Mouse (Mus musculus): ENCODE results near the gene Lmo2. TPM values are rescaled to one million over a fixed set of nuclear protein-coding genes. Genes with fewer than 3 reads are reported as not detected.

Gene Lmo2
- polyA plus RNA-seq, 1 experiment = 141 TPM

GRCm38 (mm10) chr2:103927610-103928145, 30.1 kb upstream of the Lmo2 start:
- no peaks in the 10 kb centered on the region for H3K27me3 ChIP-seq (ENCODE audit: control insufficient read depth)
- H3K36me3 ChIP-seq (ENCODE audit: control insufficient read depth) = peaks cover 9% of the 10 kb centered on the region
- H3K9me3 ChIP-seq (ENCODE audit: control insufficient read depth, low read length) = no peaks in the 10 kb centered on the region
- peaks cover 75% of the 10 kb centered on the region for H3K4me1 ChIP-seq (ENCODE audit: control insufficient read depth)
- TF ChIP-seq GATA1 (IDR thresholded peaks at IDR 0.05; ENCODE audit: low read length) (no peak), TAL1 (IDR thresholded peaks at IDR 0.05; ENCODE audit: low read length) (no peak)
- no peak overlapping the region for H3K4me3 ChIP-seq (replicated peaks)

GRCm38 (mm10) chr2:103930306-103931019, 27.3 kb upstream of the Lmo2 start:
- Histone ChIP-seq H3K27me3 (ENCODE audit: control insufficient read depth) (no peaks in the 10 kb centered on the region), H3K9me3 (ENCODE audit: control insufficient read depth, low read length) (no peaks in the 10 kb centered on the region), H3K4me3 (replicated peaks) (no peak overlapping the region), H3K4me1 (ENCODE audit: control insufficient read depth) (peaks cover 81% of the 10 kb centered on the region), H3K36me3 (ENCODE audit: control insufficient read depth) (peaks cover 6% of the 10 kb centered on the region)
- no peak for TF ChIP-seq GATA1 (IDR thresholded peaks at IDR 0.05; ENCODE audit: low read length)
- TF ChIP-seq TAL1 (IDR thresholded peaks at IDR 0.05; ENCODE audit: low read length) = no peak

- TF ChIP-seq TAL1 (IDR thresholded peaks at IDR 0.05; ENCODE audit: low read length) = no peak
- no peaks in the 10 kb centered on the region for H3K9me3 ChIP-seq (ENCODE audit: control insufficient read depth, low read length)
- H3K27me3 ChIP-seq (ENCODE audit: control insufficient read depth) = no peaks in the 10 kb centered on the region
- peak overlapping the region; percentile 25 for H3K4me3 ChIP-seq (replicated peaks)
- peaks cover 6% of the 10 kb centered on the region for H3K36me3 ChIP-seq (ENCODE audit: control insufficient read depth)
- H3K4me1 ChIP-seq (ENCODE audit: control insufficient read depth) = peaks cover 75% of the 10 kb centered on the region
Observed at GRCm38 (mm10) chr2:103931511-103931911, 26.3 kb upstream of the Lmo2 start.

GRCm38 (mm10) chr2:103932025-103932424, 25.8 kb upstream of the Lmo2 start:
- H3K9me3 ChIP-seq (ENCODE audit: control insufficient read depth, low read length) = no peaks in the 10 kb centered on the region
- TF ChIP-seq GATA1 (IDR thresholded peaks at IDR 0.05; ENCODE audit: low read length) = no peak
- no peak for TF ChIP-seq TAL1 (IDR thresholded peaks at IDR 0.05; ENCODE audit: low read length)
- peaks cover 74% of the 10 kb centered on the region for H3K4me1 ChIP-seq (ENCODE audit: control insufficient read depth)
- peaks cover 6% of the 10 kb centered on the region for H3K36me3 ChIP-seq (ENCODE audit: control insufficient read depth)
- no peaks in the 10 kb centered on the region for H3K27me3 ChIP-seq (ENCODE audit: control insufficient read depth)
- peak overlapping the region; percentile 25 for H3K4me3 ChIP-seq (replicated peaks)

- H3K9me3 ChIP-seq (ENCODE audit: control insufficient read depth, low read length) = no peaks in the 10 kb centered on the region
- H3K36me3 ChIP-seq (ENCODE audit: control insufficient read depth) = peaks cover 4% of the 10 kb centered on the region
- TF ChIP-seq GATA1 (IDR thresholded peaks at IDR 0.05; ENCODE audit: low read length) = no peak
- no peak for TF ChIP-seq TAL1 (IDR thresholded peaks at IDR 0.05; ENCODE audit: low read length)
- H3K4me1 ChIP-seq (ENCODE audit: control insufficient read depth) = peaks cover 69% of the 10 kb centered on the region
- H3K4me3 ChIP-seq (replicated peaks) = peak overlapping the region; percentile 23
- no peaks in the 10 kb centered on the region for H3K27me3 ChIP-seq (ENCODE audit: control insufficient read depth)
Observed at GRCm38 (mm10) chr2:103932480-103932879, 25.3 kb upstream of the Lmo2 start.

GRCm38 (mm10) chr2:103934270-103934669, 23.5 kb upstream of the Lmo2 start:
- H3K9me3 ChIP-seq (ENCODE audit: control insufficient read depth, low read length) = no peaks in the 10 kb centered on the region
- no peak overlapping the region for H3K4me3 ChIP-seq (replicated peaks)
- TF ChIP-seq GATA1 (IDR thresholded peaks at IDR 0.05; ENCODE audit: low read length) (no peak), TAL1 (IDR thresholded peaks at IDR 0.05; ENCODE audit: low read length) (no peak)
- no peaks in the 10 kb centered on the region for H3K36me3 ChIP-seq (ENCODE audit: control insufficient read depth)
- H3K4me1 ChIP-seq (ENCODE audit: control insufficient read depth) = peaks cover 64% of the 10 kb centered on the region
- no peaks in the 10 kb centered on the region for H3K27me3 ChIP-seq (ENCODE audit: control insufficient read depth)

GRCm38 (mm10) chr2:103934670-103935069, 23.1 kb upstream of the Lmo2 start:
- peaks cover 65% of the 10 kb centered on the region for H3K4me1 ChIP-seq (ENCODE audit: control insufficient read depth)
- H3K27me3 ChIP-seq (ENCODE audit: control insufficient read depth) = no peaks in the 10 kb centered on the region
- H3K36me3 ChIP-seq (ENCODE audit: control insufficient read depth) = no peaks in the 10 kb centered on the region
- TF ChIP-seq TAL1 (IDR thresholded peaks at IDR 0.05; ENCODE audit: low read length) (no peak), GATA1 (IDR thresholded peaks at IDR 0.05; ENCODE audit: low read length) (no peak)
- H3K4me3 ChIP-seq (replicated peaks) = no peak overlapping the region
- H3K9me3 ChIP-seq (ENCODE audit: control insufficient read depth, low read length) = no peaks in the 10 kb centered on the region

- Histone ChIP-seq H3K4me3 (replicated peaks) (no peak overlapping the region), H3K27me3 (ENCODE audit: control insufficient read depth) (no peaks in the 10 kb centered on the region), H3K9me3 (ENCODE audit: control insufficient read depth, low read length) (no peaks in the 10 kb centered on the region), H3K36me3 (ENCODE audit: control insufficient read depth) (no peaks in the 10 kb centered on the region), H3K4me1 (ENCODE audit: control insufficient read depth) (peaks cover 56% of the 10 kb centered on the region)
- no peak for TF ChIP-seq TAL1 (IDR thresholded peaks at IDR 0.05; ENCODE audit: low read length)
- TF ChIP-seq GATA1 (IDR thresholded peaks at IDR 0.05; ENCODE audit: low read length) = no peak
Observed at GRCm38 (mm10) chr2:103935691-103936435, 21.9 kb upstream of the Lmo2 start.

GRCm38 (mm10) chr2:103936666-103937065, 21.1 kb upstream of the Lmo2 start:
- Histone ChIP-seq H3K4me3 (replicated peaks) (no peak overlapping the region), H3K27me3 (ENCODE audit: control insufficient read depth) (no peaks in the 10 kb centered on the region), H3K9me3 (ENCODE audit: control insufficient read depth, low read length) (no peaks in the 10 kb centered on the region), H3K36me3 (ENCODE audit: control insufficient read depth) (no peaks in the 10 kb centered on the region), H3K4me1 (ENCODE audit: control insufficient read depth) (peaks cover 53% of the 10 kb centered on the region)
- TF ChIP-seq GATA1 (IDR thresholded peaks at IDR 0.05; ENCODE audit: low read length) = no peak
- no peak for TF ChIP-seq TAL1 (IDR thresholded peaks at IDR 0.05; ENCODE audit: low read length)

All from erythroblast, embryonic 14.5 days (primary cell).